Mouse (Mus musculus): ENCODE results near the gene Lars2. TPM values are rescaled to one million over a fixed set of nuclear protein-coding genes. Genes with fewer than 3 reads are reported as not detected.

Lars2 gene
- polyA plus RNA-seq, 1 experiment from 2014 or later: 1,028 TPM

Other genes starting within 250 kb of the Lars2 start
- gene Clec3b, start 216.0 kb upstream of the Lars2 start, polyA plus RNA-seq (2015; fragmentation: Nextera tagmentation; extraction: Ambion mirVana): 0.24 and 0.32 TPM in 2 replicates
- 4.8 and 5.3 TPM in 2 replicates for gene Cdcp1, start 150.9 kb upstream of the Lars2 start, polyA plus RNA-seq (2015; fragmentation: Nextera tagmentation; extraction: Ambion mirVana)
- 15.3 and 18.8 TPM in 2 replicates for gene Tmem158, start 106.2 kb upstream of the Lars2 start, polyA plus RNA-seq (2015; fragmentation: Nextera tagmentation; extraction: Ambion mirVana)
- 50.3 and 54.9 TPM in 2 replicates for gene Limd1, start 111.8 kb downstream of the Lars2 start, polyA plus RNA-seq (2015; fragmentation: Nextera tagmentation; extraction: Ambion mirVana)
- gene Sacm1l, start 162.8 kb downstream of the Lars2 start, polyA plus RNA-seq (2015; fragmentation: Nextera tagmentation; extraction: Ambion mirVana): 48.5 and 52.7 TPM in 2 replicates

Measured in limb, embryonic 13.5 days (tissue).